Mouse (Mus musculus) small intestine, adult 2 months (tissue): ENCODE data around the gene Pla1a. TPM values are rescaled to one million over a fixed set of nuclear protein-coding genes. Genes with fewer than 3 reads are reported as not detected.
A peak's percentile ranks its signal among the peaks of the same experiment; 100 is the strongest.
"Not testable (repeated sequence)": the region's sequence is repeated elsewhere in the genome, so short reads cannot be mapped to it uniquely, and the experiment has no call there.

Experiments used
- H3K27ac ChIP-seq: fragments of 200-500 bp; 2 replicates; pipeline ENCODE4 v1.5.1; 2012; ENCODE audit warnings: low read depth, low read length, control low read depth, inconsistent platforms; ENCODE audit not compliant: insufficient read depth
- H3K27me3 ChIP-seq: fragments of 200-500 bp; 2 replicates; pipeline ENCODE4 v1.6.1; 2012; ENCODE audit warnings: mild to moderate bottlenecking, moderate library complexity, low read length, inconsistent platforms; ENCODE audit not compliant: control insufficient read depth, insufficient read depth
- H3K36me3 ChIP-seq: fragments of 200-500 bp; 2 replicates; pipeline ENCODE4 v1.6.1; 2012; ENCODE audit warnings: mild to moderate bottlenecking, low read length, control low read depth, inconsistent platforms; ENCODE audit not compliant: control insufficient read depth, insufficient read depth
- H3K4me1 ChIP-seq: fragments of 200-500 bp; 2 replicates; pipeline ENCODE4 v1.6.1; 2012; ENCODE audit warnings: low read length, inconsistent platforms, mixed read lengths; ENCODE audit not compliant: control insufficient read depth, insufficient read depth, insufficient read length
- H3K4me3 ChIP-seq: fragments of 200-500 bp; 2 replicates; pipeline ENCODE4 v1.5.1; 2012; ENCODE audit warnings: low read depth, mild to moderate bottlenecking, control low read depth, inconsistent platforms, low read length, moderate library complexity
- CTCF ChIP-seq: fragments of 200-500 bp; IDR thresholded peaks from 2 replicates; pipeline ENCODE4 v1.5.1; 2012; ENCODE audit warnings: low read depth, mild to moderate bottlenecking, control low read depth, inconsistent platforms, low read length, moderate library complexity, mixed read lengths; ENCODE audit not compliant: insufficient replicate concordance, insufficient read length; ENCODE audit errors: extremely low read depth
- POLR2A ChIP-seq: fragments of 200-500 bp; IDR thresholded peaks from 2 replicates; pipeline ENCODE4 v1.6.1; 2012; ENCODE audit warnings: low read depth, mild to moderate bottlenecking, control low read depth, inconsistent platforms, low read length, moderate library complexity
- WGBS: fragments of 180-500 bp; shearing (Covaris S2); methylation state at CpG from one replicate; pipeline ENCODE4 v1.1.7; 2018; 5-methylcytosine and 5-hydroxymethylcytosine counted together
- polyA plus RNA-seq: library from polyadenylated mRNA; depleted of rRNA; stranded (reverse); fragments of >200 nt; gene quantifications from 2 replicates; pipeline ENCODE4 v1.2.3, GENCODE M21; 2012

Pla1a gene
- polyA plus RNA-seq, 1 experiment, result 0.86 TPM

DNA sequence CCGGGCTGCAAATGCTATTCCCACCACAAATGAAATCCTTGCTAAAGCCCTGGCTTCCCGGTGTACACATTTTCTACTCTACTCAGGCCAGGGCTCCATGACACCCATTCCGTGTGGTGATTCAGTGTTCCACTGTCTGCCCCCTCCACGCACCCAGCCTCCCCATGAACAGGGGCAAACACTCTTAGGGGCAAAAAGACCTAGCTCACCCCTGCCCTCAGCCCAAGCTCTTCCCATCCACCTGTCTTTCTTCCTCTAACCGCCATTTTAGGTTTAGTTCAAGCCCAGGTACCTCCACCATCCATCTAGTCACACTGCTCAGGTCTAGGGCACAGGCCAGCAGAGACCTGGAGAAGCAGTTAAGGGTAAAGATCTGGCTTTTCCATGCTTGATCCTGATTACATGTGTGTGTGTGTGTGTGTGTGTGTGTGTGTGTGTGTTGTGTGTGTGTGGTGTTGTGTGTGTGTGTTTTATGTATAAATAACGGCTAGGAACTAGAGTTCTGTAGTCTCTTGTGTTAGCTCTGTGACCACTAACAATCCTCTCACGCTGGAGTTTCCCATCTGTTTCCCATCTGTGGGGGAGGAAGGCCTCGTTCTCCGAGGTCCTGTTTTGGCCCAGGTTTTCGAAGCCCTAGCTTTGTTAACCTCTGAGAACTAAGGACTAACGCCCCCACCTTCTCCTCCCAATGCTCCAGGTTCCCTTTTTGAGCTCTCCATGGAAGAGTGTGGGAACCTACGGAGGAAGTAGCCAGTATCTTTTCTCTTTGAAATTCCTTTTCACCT, 18.7 kb upstream of the Pla1a start:
- 43% methylated on average over 12 of the region's 12 CpGs for WGBS
- Histone ChIP-seq H3K36me3 (peaks cover 8% of the 10 kb centered on the region), H3K4me1 (peaks cover 5% of the 10 kb centered on the region; the same call in 1 of the 2 replicates), H3K27ac (peak overlapping the region; percentile 51; the same call in 1 of the 2 replicates), H3K27me3 (no peaks in the 10 kb centered on the region), H3K4me3 (peak overlapping the region; percentile 92)
- TF ChIP-seq CTCF (no peak), POLR2A (no peak)

- no peak for TF ChIP-seq POLR2A
- no peak for TF ChIP-seq CTCF
- Histone ChIP-seq H3K27me3 (no peaks in the 10 kb centered on the region), H3K4me1 (peaks cover 5% of the 10 kb centered on the region), H3K27ac (no peak overlapping the region), H3K4me3 (no peak overlapping the region), H3K36me3 (peaks cover 10% of the 10 kb centered on the region)
- 90% methylated on average over 7 of the region's 7 CpGs for WGBS
Observed at GRCm38 (mm10) chr16:38450707-38451106, 17.8 kb upstream of the Pla1a start.

DNA sequence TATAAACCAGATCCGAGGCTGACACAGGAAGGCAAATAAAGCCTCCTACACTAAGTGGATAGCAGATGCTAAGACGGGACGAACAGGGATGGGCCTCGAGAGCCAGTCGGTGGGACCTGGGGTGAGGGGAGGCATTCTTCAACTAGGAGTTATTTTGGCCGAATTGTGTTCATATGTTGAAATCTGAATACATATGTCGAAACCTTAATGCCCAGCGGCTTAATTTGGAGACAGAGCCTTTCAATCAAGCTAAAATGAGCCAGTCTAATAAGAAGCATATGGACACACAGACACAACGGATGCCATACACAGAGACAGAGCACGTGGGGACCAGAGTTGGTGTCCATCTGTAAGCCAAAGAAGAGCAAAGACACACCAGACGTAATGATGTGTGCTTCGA, 15.5 kb upstream of the Pla1a start:
- 94% methylated on average over 12 of the region's 12 CpGs for WGBS
- no peak overlapping the region for H3K27ac ChIP-seq
- peaks cover 18% of the 10 kb centered on the region for H3K36me3 ChIP-seq

DNA sequence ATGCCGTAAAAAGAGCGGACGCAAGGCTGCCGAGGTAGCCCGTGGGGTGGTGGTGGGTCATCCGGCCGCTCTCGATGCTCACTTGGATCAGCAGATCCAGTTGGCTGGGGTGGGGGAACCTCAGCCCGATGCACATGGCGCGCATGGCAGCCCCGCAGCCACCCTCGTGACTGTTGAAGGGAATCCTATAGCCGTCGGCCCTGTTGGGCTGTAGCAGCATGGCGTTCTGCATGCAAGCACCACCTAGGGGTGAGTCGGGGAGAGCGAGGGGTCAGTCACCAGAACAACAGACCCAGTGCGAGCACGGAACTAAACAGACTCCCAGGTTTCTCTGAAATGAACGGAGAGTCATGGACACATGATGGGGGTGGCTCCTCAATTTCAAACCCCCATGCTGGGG, 14.4 kb upstream of the Pla1a start:
- no peak overlapping the region for H3K4me3 ChIP-seq
- TF ChIP-seq CTCF (no peak), POLR2A (no peak)
- peaks cover 5% of the 10 kb centered on the region for H3K4me1 ChIP-seq
- H3K36me3 ChIP-seq, result peaks cover 18% of the 10 kb centered on the region
- no peak overlapping the region for H3K27ac ChIP-seq
- H3K27me3 ChIP-seq, result no peaks in the 10 kb centered on the region
- WGBS, result 93% methylated on average over 21 of the region's 21 CpGs

More for the DNA sequence above, 15.5 kb upstream of the Pla1a start:
- no peaks in the 10 kb centered on the region for H3K27me3 ChIP-seq
- no peak overlapping the region for H3K4me3 ChIP-seq
- peaks cover 5% of the 10 kb centered on the region for H3K4me1 ChIP-seq
- TF ChIP-seq CTCF, result no peak
- TF ChIP-seq POLR2A, result no peak

DNA sequence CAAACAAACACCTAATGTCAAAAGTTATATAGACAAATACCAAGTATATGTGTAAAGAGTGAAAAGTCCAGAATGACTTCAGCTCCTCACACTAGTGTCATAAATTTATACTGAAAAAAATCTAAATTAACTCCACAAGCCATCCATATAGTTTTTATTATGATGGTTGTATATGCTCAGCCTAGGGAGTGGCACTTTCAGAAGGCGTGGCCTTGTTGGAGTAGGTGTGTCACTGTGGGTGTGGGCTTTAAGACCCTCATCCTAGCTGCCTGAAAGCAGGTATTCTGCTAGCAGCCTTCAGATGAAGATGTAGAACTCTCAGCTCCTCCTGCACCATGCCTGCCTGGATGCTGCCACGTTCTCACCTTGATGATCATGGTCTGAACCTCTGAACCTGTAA, 13.2 kb upstream of the Pla1a start:
- H3K36me3 ChIP-seq, result peaks cover 18% of the 10 kb centered on the region
- H3K27me3 ChIP-seq, H3K27ac ChIP-seq, H3K4me1 ChIP-seq, H3K4me3 ChIP-seq: not testable (repeated sequence)
- 93% methylated on average over 2 of the region's 2 CpGs for WGBS

DNA sequence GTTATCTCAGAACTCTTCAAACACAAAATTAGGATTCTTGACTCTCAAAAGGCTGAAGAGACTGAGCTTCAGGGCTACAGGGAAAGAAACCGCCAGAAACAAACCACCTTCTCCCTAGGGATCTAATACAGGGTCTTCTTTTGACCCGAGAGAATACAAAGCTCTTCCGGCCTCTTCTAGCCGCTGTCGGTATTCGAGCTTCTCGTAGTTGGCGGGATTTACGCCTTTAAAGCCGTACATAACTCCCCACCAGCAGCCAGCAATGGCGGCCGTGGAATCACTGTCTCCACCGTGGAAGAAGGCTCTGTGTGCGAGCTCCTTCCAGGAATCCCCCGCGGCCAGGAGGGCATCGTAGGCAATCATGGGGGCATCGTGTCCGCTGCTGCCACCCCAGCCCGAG, 12.6 kb upstream of the Pla1a start:
- Histone ChIP-seq H3K36me3 (peaks cover 18% of the 10 kb centered on the region), H3K4me3 (no peak overlapping the region), H3K27me3 (no peaks in the 10 kb centered on the region), H3K4me1 (no peaks in the 10 kb centered on the region; the same call in 1 of the 2 replicates), H3K27ac (no peak overlapping the region)
- 97% methylated on average over 20 of the region's 20 CpGs for WGBS
- TF ChIP-seq POLR2A (no peak), CTCF (no peak)

DNA sequence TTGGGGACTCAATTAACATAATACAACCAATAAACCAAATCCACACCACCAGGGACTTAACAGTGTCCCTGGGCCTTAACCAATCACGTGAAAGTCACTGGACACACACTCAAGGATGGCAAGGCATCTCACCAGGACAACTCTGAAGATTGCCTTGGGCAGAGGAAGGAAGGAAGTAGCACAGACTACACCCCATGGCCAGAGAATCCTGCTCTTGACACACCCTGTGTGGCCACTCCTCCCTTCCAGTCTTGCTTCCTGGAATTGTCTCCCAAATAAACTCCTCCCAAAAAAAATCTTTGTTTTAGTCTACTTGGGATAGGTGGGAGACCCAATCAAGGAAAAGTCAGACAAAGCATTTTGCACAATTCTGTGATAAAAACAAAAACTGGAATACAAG, 12.1 kb upstream of the Pla1a start:
- no peak for TF ChIP-seq CTCF
- TF ChIP-seq POLR2A, result no peak
- peaks cover 18% of the 10 kb centered on the region for H3K36me3 ChIP-seq
- WGBS, result 84% methylated on average over 1 of the region's 1 CpGs
- H3K27me3 ChIP-seq, result no peaks in the 10 kb centered on the region
- H3K4me1 ChIP-seq, result no peaks in the 10 kb centered on the region; the same call in 1 of the 2 replicates
- no peak overlapping the region for H3K27ac ChIP-seq
- H3K4me3 ChIP-seq, result no peak overlapping the region
